Mouse (Mus musculus): ENCODE measurements at regions not wholly inside any gene's neighbourhood (a gene's known extent, or its start where the extent isn't known, plus 50 kb on each side); places are given as distances from the start of the nearest gene placed in this dataset.

DNA sequence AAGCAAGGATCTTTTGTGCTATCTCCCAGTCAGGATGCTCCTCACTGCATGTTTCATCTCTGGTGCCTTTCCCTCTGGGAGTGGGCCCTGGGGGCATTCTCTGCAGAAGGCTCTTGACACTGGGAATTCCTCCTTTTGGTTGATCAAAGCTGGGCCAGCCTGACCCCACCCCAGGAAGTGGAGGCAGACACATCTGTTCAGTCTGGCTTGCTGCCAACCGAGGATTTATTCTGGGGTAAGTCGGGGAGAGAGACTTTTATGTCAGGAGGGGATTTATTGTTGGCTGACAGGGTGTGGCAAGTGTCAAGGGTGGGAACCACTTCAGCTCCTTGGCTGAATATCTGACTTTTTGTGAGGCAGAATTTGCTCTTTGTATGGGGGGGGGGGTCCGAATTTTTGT is 226.6 kb upstream of the Mpdz start:
- ATAC-seq (ENCODE audit: insufficient number of reproducible peaks, insufficient read depth, low FRiP score, low read depth) = peak; percentile 42; the same call in 1 of the 2 replicates
- WGBS = 8% methylated on average over 3 of the region's 3 CpGs
- Histone ChIP-seq H3K27me3 (ENCODE audit: control insufficient read depth, insufficient read depth, low read length) (no peaks in the 10 kb centered on the region), H3K9me3 (ENCODE audit: control insufficient read depth, low read depth, low read length) (no peaks in the 10 kb centered on the region), H3K9ac (replicated peaks; ENCODE audit: low read depth, low read length) (no peak overlapping the region), H3K4me2 (replicated peaks; ENCODE audit: low read depth, low read length) (no peak overlapping the region), H3K27ac (ENCODE audit: low read length) (no peak overlapping the region), H3K36me3 (ENCODE audit: control insufficient read depth, insufficient read depth, low read length) (no peaks in the 10 kb centered on the region), H3K4me3 (ENCODE audit: low read depth, low read length) (no peak overlapping the region), H3K4me1 (ENCODE audit: control insufficient read depth, insufficient read depth, low read length) (peaks cover 8% of the 10 kb centered on the region; the same call in 1 of the 2 replicates)

DNA sequence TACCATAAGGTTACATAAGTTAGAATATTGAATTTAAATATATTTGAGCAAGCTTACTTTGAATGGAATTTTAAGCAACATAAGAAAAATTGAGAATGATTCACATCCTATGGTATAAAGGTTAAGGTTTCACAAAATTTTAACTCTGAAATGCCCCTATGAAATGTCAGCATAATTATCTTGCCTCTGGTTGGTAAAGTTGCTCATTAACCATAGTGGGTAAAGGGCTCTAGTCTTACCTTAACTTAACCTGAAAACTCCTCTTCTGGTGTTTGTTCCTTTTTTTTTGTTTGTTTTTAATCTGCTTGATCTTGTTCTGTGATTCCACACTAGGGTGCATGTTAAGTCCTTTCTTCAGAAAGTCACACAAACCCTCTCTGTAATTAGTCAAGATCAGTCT is 218.5 kb upstream of the Mpdz start:
- no peaks in the 10 kb centered on the region for H3K4me1 ChIP-seq (ENCODE audit: control insufficient read depth, insufficient read depth, low read length)
- no peaks in the 10 kb centered on the region for H3K36me3 ChIP-seq (ENCODE audit: control insufficient read depth, insufficient read depth, low read length)
- H3K27me3 ChIP-seq (ENCODE audit: control insufficient read depth, insufficient read depth, low read length) = no peaks in the 10 kb centered on the region
- H3K9me3 ChIP-seq (ENCODE audit: control insufficient read depth, low read depth, low read length) = no peaks in the 10 kb centered on the region; the same call in 1 of the 2 replicates
- no peak overlapping the region for H3K9ac ChIP-seq (replicated peaks; ENCODE audit: low read depth, low read length)
- H3K27ac ChIP-seq (ENCODE audit: low read length) = no peak overlapping the region
- ATAC-seq (ENCODE audit: insufficient number of reproducible peaks, insufficient read depth, low FRiP score, low read depth) = no peak
- H3K4me3 ChIP-seq (ENCODE audit: low read depth, low read length) = no peak overlapping the region
- no peak overlapping the region for H3K4me2 ChIP-seq (replicated peaks; ENCODE audit: low read depth, low read length)

- H3K27ac ChIP-seq (ENCODE audit: low read length) = no peak overlapping the region
- ATAC-seq (ENCODE audit: insufficient number of reproducible peaks, insufficient read depth, low FRiP score, low read depth) = no peak
- H3K9ac ChIP-seq (replicated peaks; ENCODE audit: low read depth, low read length) = no peak overlapping the region
- H3K36me3 ChIP-seq (ENCODE audit: control insufficient read depth, insufficient read depth, low read length) = no peaks in the 10 kb centered on the region
- no peaks in the 10 kb centered on the region for H3K9me3 ChIP-seq (ENCODE audit: control insufficient read depth, low read depth, low read length)
- WGBS = 56% methylated on average over 3 of the region's 3 CpGs
- no peak overlapping the region for H3K4me3 ChIP-seq (ENCODE audit: low read depth, low read length)
- H3K27me3 ChIP-seq (ENCODE audit: control insufficient read depth, insufficient read depth, low read length) = no peaks in the 10 kb centered on the region
- no peaks in the 10 kb centered on the region for H3K4me1 ChIP-seq (ENCODE audit: control insufficient read depth, insufficient read depth, low read length)
- no peak overlapping the region for H3K4me2 ChIP-seq (replicated peaks; ENCODE audit: low read depth, low read length)
Observed at GRCm38 (mm10) chr4:81628496-81628828, 185.8 kb upstream of the Mpdz start.

DNA sequence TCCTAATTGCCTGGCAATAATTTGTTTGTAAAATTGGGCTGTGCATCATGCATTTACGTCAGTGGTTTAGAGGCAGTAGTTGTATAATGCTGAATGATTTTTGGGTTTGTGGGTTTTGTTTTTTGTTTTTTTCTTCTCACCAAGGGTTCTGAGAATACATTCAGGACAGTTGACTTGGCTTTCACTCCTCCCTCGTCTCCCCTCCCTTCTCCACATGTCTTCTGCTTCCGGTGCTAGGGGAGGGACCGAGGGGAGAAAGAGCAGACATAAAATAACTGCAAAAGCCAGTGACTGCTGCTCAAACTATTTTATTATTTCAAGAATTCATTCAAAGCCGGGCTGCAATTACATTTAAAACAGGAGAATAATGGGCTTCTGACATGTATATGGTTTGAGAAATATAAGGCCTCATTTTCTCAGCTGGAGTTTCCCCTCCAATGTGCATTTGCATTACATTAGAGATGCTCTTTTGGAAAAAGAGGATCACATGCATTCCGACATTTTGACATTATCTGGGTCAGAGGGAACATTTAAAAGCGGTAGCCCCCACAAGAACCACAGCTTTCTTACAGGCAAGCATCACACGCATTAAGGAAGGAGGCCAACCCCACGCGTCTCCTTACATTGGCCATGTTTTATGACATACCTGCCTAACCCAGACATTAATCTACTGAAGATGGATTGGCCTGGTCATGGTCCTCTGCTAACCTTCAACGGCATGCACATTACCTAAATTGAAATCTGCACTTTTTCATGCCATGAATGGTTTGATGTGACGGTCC is 185.3 kb upstream of the Mpdz start:
- no peak overlapping the region for H3K4me2 ChIP-seq (replicated peaks; ENCODE audit: low read depth, low read length)
- H3K36me3 ChIP-seq (ENCODE audit: control insufficient read depth, insufficient read depth, low read length) = no peaks in the 10 kb centered on the region
- no peak overlapping the region for H3K4me3 ChIP-seq (ENCODE audit: low read depth, low read length)

GRCm38 (mm10) chr4:81625348-81625934 is 182.8 kb upstream of the Mpdz start:
- ATAC-seq (ENCODE audit: insufficient number of reproducible peaks, insufficient read depth, low FRiP score, low read depth) = no peak
- no peak overlapping the region for H3K4me2 ChIP-seq (replicated peaks; ENCODE audit: low read depth, low read length)
- H3K27ac ChIP-seq (ENCODE audit: low read length) = no peak overlapping the region
- no peaks in the 10 kb centered on the region for H3K9me3 ChIP-seq (ENCODE audit: control insufficient read depth, low read depth, low read length)
- H3K4me1 ChIP-seq (ENCODE audit: control insufficient read depth, insufficient read depth, low read length) = no peaks in the 10 kb centered on the region
- WGBS = 68% methylated on average over 10 of the region's 10 CpGs
- no peak overlapping the region for H3K9ac ChIP-seq (replicated peaks; ENCODE audit: low read depth, low read length)
- H3K36me3 ChIP-seq (ENCODE audit: control insufficient read depth, insufficient read depth, low read length) = no peaks in the 10 kb centered on the region
- no peak overlapping the region for H3K4me3 ChIP-seq (ENCODE audit: low read depth, low read length)
- no peaks in the 10 kb centered on the region for H3K27me3 ChIP-seq (ENCODE audit: control insufficient read depth, insufficient read depth, low read length)

More for the DNA sequence above, 185.3 kb upstream of the Mpdz start:
- WGBS = 52% methylated on average over 12 of the region's 12 CpGs
- Histone ChIP-seq H3K27me3 (ENCODE audit: control insufficient read depth, insufficient read depth, low read length) (no peaks in the 10 kb centered on the region), H3K9me3 (ENCODE audit: control insufficient read depth, low read depth, low read length) (no peaks in the 10 kb centered on the region), H3K4me1 (ENCODE audit: control insufficient read depth, insufficient read depth, low read length) (no peaks in the 10 kb centered on the region), H3K9ac (replicated peaks; ENCODE audit: low read depth, low read length) (no peak overlapping the region), H3K27ac (ENCODE audit: low read length) (no peak overlapping the region)
- ATAC-seq (ENCODE audit: insufficient number of reproducible peaks, insufficient read depth, low FRiP score, low read depth) = no peak

- Histone ChIP-seq H3K9me3 (ENCODE audit: control insufficient read depth, low read depth, low read length) (no peaks in the 10 kb centered on the region), H3K4me3 (ENCODE audit: low read depth, low read length) (no peak overlapping the region), H3K27ac (ENCODE audit: low read length) (no peak overlapping the region), H3K27me3 (ENCODE audit: control insufficient read depth, insufficient read depth, low read length) (no peaks in the 10 kb centered on the region), H3K9ac (replicated peaks; ENCODE audit: low read depth, low read length) (no peak overlapping the region), H3K4me2 (replicated peaks; ENCODE audit: low read depth, low read length) (no peak overlapping the region), H3K4me1 (ENCODE audit: control insufficient read depth, insufficient read depth, low read length) (no peaks in the 10 kb centered on the region), H3K36me3 (ENCODE audit: control insufficient read depth, insufficient read depth, low read length) (no peaks in the 10 kb centered on the region)
- ATAC-seq (ENCODE audit: insufficient number of reproducible peaks, insufficient read depth, low FRiP score, low read depth) = no peak
- WGBS = 91% methylated on average over 4 of the region's 4 CpGs
Observed at GRCm38 (mm10) chr4:81624111-81624510, 181.5 kb upstream of the Mpdz start.

DNA sequence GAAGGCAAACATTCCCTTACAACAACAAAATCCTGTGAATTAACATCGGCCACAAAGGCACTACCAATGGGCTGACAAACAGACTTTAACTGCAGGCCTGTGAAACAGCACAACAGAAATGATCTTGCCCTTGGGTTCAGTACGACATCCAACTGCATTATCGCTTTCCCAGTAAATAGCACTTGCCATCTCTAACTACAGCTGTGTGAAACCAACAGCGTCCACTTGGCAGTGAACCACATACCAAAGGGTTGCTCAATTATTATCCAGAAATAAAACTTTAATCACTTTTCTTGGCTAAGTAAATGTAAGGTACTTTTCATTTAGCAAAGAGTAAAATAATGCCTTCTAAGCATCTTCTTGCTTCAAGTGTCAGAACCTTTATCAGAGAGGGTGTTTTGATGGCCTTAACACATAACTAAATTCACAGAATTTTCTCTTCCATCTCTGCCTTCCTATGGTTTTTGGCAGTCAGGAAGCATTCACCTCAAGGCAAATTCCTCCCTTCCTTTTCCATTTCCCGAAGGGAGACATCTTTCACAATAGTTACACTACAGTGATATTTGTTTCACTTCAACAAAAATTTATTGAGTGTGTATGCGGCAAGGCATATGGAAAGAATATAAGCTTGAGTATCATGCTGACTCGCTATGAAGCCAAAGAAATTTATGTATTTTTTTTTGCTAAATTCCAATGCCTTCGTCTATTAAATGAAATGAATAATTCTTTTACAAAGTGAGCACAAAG is 178.9 kb upstream of the Mpdz start:
- no peak for ATAC-seq (ENCODE audit: insufficient number of reproducible peaks, insufficient read depth, low FRiP score, low read depth)
- Histone ChIP-seq H3K27ac (ENCODE audit: low read length) (no peak overlapping the region), H3K9me3 (ENCODE audit: control insufficient read depth, low read depth, low read length) (no peaks in the 10 kb centered on the region), H3K4me2 (replicated peaks; ENCODE audit: low read depth, low read length) (no peak overlapping the region), H3K27me3 (ENCODE audit: control insufficient read depth, insufficient read depth, low read length) (no peaks in the 10 kb centered on the region), H3K4me1 (ENCODE audit: control insufficient read depth, insufficient read depth, low read length) (no peaks in the 10 kb centered on the region), H3K4me3 (ENCODE audit: low read depth, low read length) (no peak overlapping the region), H3K36me3 (ENCODE audit: control insufficient read depth, insufficient read depth, low read length) (no peaks in the 10 kb centered on the region), H3K9ac (replicated peaks; ENCODE audit: low read depth, low read length) (no peak overlapping the region)
- WGBS = 83% methylated on average over 8 of the region's 8 CpGs

DNA sequence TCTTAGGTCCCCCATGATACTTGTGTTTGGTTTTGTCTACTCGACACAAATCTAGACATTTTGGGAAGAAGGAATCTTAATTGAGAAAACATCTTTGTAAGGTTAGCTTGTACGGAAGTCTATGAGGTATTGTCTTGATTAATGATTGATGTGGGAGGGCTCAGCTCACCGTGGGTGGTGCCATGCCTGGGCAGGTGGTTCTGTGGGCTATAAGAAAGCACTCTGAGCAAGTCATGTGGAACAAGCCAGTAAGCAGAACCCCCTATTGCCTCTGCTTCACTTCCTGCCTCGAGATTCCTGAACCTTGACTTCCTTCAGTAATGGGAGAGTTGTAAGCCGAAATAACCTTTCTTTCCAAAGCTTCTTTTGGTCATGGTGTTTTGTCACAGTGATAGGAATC is 174.6 kb upstream of the Mpdz start:
- no peaks in the 10 kb centered on the region for H3K27me3 ChIP-seq (ENCODE audit: control insufficient read depth, insufficient read depth, low read length)
- H3K4me3 ChIP-seq (ENCODE audit: low read depth, low read length) = no peak overlapping the region
- no peak overlapping the region for H3K4me2 ChIP-seq (replicated peaks; ENCODE audit: low read depth, low read length)
- ATAC-seq (ENCODE audit: insufficient number of reproducible peaks, insufficient read depth, low FRiP score, low read depth) = no peak
- H3K27ac ChIP-seq (ENCODE audit: low read length) = no peak overlapping the region
- no peaks in the 10 kb centered on the region for H3K4me1 ChIP-seq (ENCODE audit: control insufficient read depth, insufficient read depth, low read length)
- H3K9me3 ChIP-seq (ENCODE audit: control insufficient read depth, low read depth, low read length) = no peaks in the 10 kb centered on the region
- H3K9ac ChIP-seq (replicated peaks; ENCODE audit: low read depth, low read length) = no peak overlapping the region
- WGBS = 57% methylated on average over 5 of the region's 5 CpGs
- no peaks in the 10 kb centered on the region for H3K36me3 ChIP-seq (ENCODE audit: control insufficient read depth, insufficient read depth, low read length)

All from stomach, embryonic 14.5 days (tissue).